Mouse (Mus musculus): ENCODE data around the gene Mcur1. TPM values are rescaled to one million over a fixed set of nuclear protein-coding genes. Genes with fewer than 3 reads are reported as not detected.

Gene Mcur1
- polyA plus RNA-seq, 1 experiment = not detected

DNA sequence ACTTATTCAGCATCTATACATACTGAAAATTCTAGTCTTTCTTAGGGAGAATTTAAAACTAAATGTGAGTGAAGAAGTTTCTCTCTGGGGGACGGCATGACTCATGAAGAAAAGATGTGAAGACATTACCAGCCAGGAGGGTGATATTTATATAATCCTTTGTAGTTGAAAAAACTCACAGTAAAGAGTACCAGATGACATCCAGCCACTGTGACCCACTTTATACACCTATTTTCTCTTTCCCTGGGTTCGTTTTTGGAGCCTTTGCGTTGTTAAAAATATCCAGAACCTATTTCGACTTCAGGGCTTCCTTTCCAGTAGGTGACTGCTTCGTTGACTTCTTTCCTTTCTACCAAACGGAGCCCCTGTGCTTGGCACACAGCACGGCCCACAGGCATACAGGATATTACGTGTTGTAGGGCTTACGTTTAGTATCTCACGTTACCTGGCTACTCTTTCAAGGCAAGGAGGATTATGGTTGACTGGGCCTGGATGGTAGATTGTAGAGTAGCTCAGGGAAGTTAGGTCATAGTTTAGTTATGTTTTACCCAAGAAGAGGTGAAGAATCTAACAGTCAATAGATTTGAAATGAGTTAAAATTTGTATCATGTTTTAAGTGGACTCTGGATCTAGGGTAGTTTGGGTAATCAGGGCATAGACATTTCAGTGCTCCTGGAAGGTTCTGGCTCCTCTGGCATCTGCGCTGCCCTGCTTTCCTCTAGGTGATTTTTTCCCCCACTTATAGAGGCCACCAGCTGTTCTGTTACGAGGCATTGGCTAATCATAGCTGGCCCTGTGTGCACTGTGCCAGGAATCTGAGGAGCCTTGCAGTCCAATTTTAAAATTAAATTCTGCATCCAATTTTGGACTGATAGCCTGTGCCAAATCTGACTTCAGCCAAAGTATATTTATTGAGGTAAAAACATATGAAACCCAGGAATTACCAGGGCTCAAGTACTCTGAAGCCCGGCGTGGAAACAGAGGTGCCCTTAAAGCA, 28.2 kb upstream of the Mcur1 start:
- H3K4me1 ChIP-seq (ENCODE audit: control insufficient read depth, insufficient read depth, low read length) = 0 out of 2 replicates have a peak, but pooled peaks cover 3% of the 10 kb centered on the region
- TF ChIP-seq CTCF (IDR thresholded peaks at IDR 0.05; ENCODE audit: insufficient read depth, low read depth, low read length) (no peak), POLR2A (IDR thresholded peaks at IDR 0.05; ENCODE audit: insufficient read depth, low read depth, low read length) (no peak)
- H3K4me3 ChIP-seq (ENCODE audit: insufficient read depth, low read depth, low read length) = no peak overlapping the region
- WGBS = 73% methylated on average over 14 of the region's 14 CpGs
- no peak overlapping the region for H3K27ac ChIP-seq (ENCODE audit: insufficient read depth, low read depth, low read length)

GRCm38 (mm10) chr13:43586966-43587365, 27.0 kb upstream of the Mcur1 start:
- Histone ChIP-seq H3K27ac (ENCODE audit: insufficient read depth, low read depth, low read length) (no peak overlapping the region), H3K4me3 (ENCODE audit: insufficient read depth, low read depth, low read length) (no peak overlapping the region), H3K4me1 (ENCODE audit: control insufficient read depth, insufficient read depth, low read length) (0 out of 2 replicates have a peak, but pooled peaks cover 3% of the 10 kb centered on the region)
- no peak for TF ChIP-seq CTCF (IDR thresholded peaks at IDR 0.05; ENCODE audit: insufficient read depth, low read depth, low read length)
- TF ChIP-seq POLR2A (IDR thresholded peaks at IDR 0.05; ENCODE audit: insufficient read depth, low read depth, low read length) = no peak
- WGBS = 85% methylated on average over 3 of the region's 3 CpGs

DNA sequence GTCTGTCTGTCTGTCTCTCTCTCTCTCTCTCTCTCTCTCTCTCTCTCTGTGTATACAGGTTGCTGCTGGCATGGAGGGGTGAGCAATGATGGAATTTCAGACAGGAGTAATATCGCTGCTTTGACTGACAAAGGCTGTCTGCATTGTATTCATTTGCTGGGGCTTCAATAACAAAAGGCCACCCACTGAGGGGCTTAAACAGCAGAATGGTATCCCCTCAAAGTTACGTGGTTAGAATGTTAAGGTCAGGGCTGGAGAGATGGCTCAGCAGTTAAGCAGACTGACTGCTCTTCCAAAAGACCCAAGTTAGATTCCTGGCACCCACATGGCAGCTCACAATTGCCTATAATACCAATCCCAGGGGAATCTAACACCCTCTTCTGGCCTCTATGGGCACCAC, 25.3 kb upstream of the Mcur1 start:
- Histone ChIP-seq H3K27ac (ENCODE audit: insufficient read depth, low read depth, low read length) (no peak overlapping the region), H3K4me3 (ENCODE audit: insufficient read depth, low read depth, low read length) (no peak overlapping the region), H3K4me1 (ENCODE audit: control insufficient read depth, insufficient read depth, low read length) (0 out of 2 replicates have a peak, but pooled peaks cover 3% of the 10 kb centered on the region)
- TF ChIP-seq CTCF (IDR thresholded peaks at IDR 0.05; ENCODE audit: insufficient read depth, low read depth, low read length) = no peak
- TF ChIP-seq POLR2A (IDR thresholded peaks at IDR 0.05; ENCODE audit: insufficient read depth, low read depth, low read length) = no peak
- WGBS = 86% methylated on average over 2 of the region's 2 CpGs

DNA sequence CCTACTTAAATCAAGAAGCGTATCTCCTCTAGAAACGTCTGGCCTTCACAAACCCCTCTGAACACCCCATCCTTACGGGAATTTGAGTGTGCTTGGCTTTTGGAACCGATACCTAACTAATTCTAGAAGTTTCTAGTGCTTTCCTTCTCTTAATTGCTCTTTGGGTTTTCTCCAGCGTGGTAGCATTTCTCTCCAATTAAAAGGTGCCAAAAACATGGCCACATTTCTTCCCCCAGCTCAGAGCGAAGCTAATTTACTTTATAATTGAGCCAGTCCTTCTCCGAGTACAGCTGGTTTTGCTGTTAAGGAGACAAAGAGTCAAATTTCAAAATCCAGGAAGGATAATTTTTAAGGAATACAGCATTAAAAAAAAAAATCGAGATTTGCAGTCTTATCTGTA, 23.5 kb upstream of the Mcur1 start:
- no peak for TF ChIP-seq CTCF (IDR thresholded peaks at IDR 0.05; ENCODE audit: insufficient read depth, low read depth, low read length)
- no peak for TF ChIP-seq POLR2A (IDR thresholded peaks at IDR 0.05; ENCODE audit: insufficient read depth, low read depth, low read length)
- WGBS = 43% methylated on average over 8 of the region's 8 CpGs
- Histone ChIP-seq H3K4me3 (ENCODE audit: insufficient read depth, low read depth, low read length) (no peak overlapping the region), H3K4me1 (ENCODE audit: control insufficient read depth, insufficient read depth, low read length) (peaks cover 8% of the 10 kb centered on the region; the same call in 1 of the 2 replicates), H3K27ac (ENCODE audit: insufficient read depth, low read depth, low read length) (no peak overlapping the region)

- H3K4me1 ChIP-seq (ENCODE audit: control insufficient read depth, insufficient read depth, low read length) = peaks cover 8% of the 10 kb centered on the region; the same call in 1 of the 2 replicates
- 51% methylated on average over 16 of the region's 16 CpGs for WGBS
- TF ChIP-seq POLR2A (IDR thresholded peaks at IDR 0.05; ENCODE audit: insufficient read depth, low read depth, low read length) (no peak), CTCF (IDR thresholded peaks at IDR 0.05; ENCODE audit: insufficient read depth, low read depth, low read length) (no peak)
- H3K4me3 ChIP-seq (ENCODE audit: insufficient read depth, low read depth, low read length) = no peak overlapping the region
- no peak overlapping the region for H3K27ac ChIP-seq (ENCODE audit: insufficient read depth, low read depth, low read length)
Measured at GRCm38 (mm10) chr13:43582961-43583360, 23.0 kb upstream of the Mcur1 start.

DNA sequence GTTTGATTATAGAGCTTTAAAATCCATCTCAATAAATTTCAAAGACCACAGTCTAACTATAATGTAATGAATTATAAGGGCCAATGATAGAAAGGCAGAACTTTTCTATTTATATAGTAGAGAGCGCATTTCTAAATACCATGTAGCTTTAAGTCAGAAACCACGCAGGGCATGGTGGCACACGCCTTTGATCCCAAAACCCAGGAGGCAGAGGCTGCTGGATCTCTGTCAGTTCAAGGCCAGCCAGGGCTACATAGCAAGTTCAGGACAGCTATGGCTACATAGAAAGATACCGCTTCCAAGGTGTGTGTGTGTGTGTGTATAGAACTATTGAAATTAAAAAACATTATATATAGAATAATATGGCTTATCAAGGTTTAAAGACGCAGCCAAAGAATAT, 20.7 kb upstream of the Mcur1 start:
- Histone ChIP-seq H3K27ac (ENCODE audit: insufficient read depth, low read depth, low read length) (no peak overlapping the region), H3K4me3 (ENCODE audit: insufficient read depth, low read depth, low read length) (no peak overlapping the region), H3K4me1 (ENCODE audit: control insufficient read depth, insufficient read depth, low read length) (peaks cover 10% of the 10 kb centered on the region; the same call in 1 of the 2 replicates)
- WGBS = 96% methylated on average over 5 of the region's 5 CpGs
- TF ChIP-seq CTCF (IDR thresholded peaks at IDR 0.05; ENCODE audit: insufficient read depth, low read depth, low read length) (no peak), POLR2A (IDR thresholded peaks at IDR 0.05; ENCODE audit: insufficient read depth, low read depth, low read length) (no peak)

GRCm38 (mm10) chr13:43579740-43580139, 19.7 kb upstream of the Mcur1 start:
- WGBS = 24% methylated on average over 18 of the region's 18 CpGs
- no peak overlapping the region for H3K27ac ChIP-seq (ENCODE audit: insufficient read depth, low read depth, low read length)
- peaks cover 10% of the 10 kb centered on the region; the same call in 1 of the 2 replicates for H3K4me1 ChIP-seq (ENCODE audit: control insufficient read depth, insufficient read depth, low read length)
- H3K4me3 ChIP-seq (ENCODE audit: insufficient read depth, low read depth, low read length) = no peak overlapping the region
- TF ChIP-seq CTCF (IDR thresholded peaks at IDR 0.05; ENCODE audit: insufficient read depth, low read depth, low read length) = peak; percentile 67
- TF ChIP-seq POLR2A (IDR thresholded peaks at IDR 0.05; ENCODE audit: insufficient read depth, low read depth, low read length) = no peak

- WGBS = 41% methylated on average over 12 of the region's 12 CpGs
- H3K4me1 ChIP-seq (ENCODE audit: control insufficient read depth, insufficient read depth, low read length) = peaks cover 7% of the 10 kb centered on the region; the same call in 1 of the 2 replicates
- H3K4me3 ChIP-seq (ENCODE audit: insufficient read depth, low read depth, low read length) = no peak overlapping the region
- no peak overlapping the region for H3K27ac ChIP-seq (ENCODE audit: insufficient read depth, low read depth, low read length)
- TF ChIP-seq CTCF (IDR thresholded peaks at IDR 0.05; ENCODE audit: insufficient read depth, low read depth, low read length) (no peak), POLR2A (IDR thresholded peaks at IDR 0.05; ENCODE audit: insufficient read depth, low read depth, low read length) (no peak)
Measured at GRCm38 (mm10) chr13:43577766-43578165, 17.8 kb upstream of the Mcur1 start.

GRCm38 (mm10) chr13:43577254-43577653, 17.3 kb upstream of the Mcur1 start:
- H3K4me1 ChIP-seq (ENCODE audit: control insufficient read depth, insufficient read depth, low read length) = peaks cover 7% of the 10 kb centered on the region; the same call in 1 of the 2 replicates
- H3K27ac ChIP-seq (ENCODE audit: insufficient read depth, low read depth, low read length) = no peak overlapping the region
- 72% methylated on average over 5 of the region's 5 CpGs for WGBS
- no peak overlapping the region for H3K4me3 ChIP-seq (ENCODE audit: insufficient read depth, low read depth, low read length)
- TF ChIP-seq POLR2A (IDR thresholded peaks at IDR 0.05; ENCODE audit: insufficient read depth, low read depth, low read length) (no peak), CTCF (IDR thresholded peaks at IDR 0.05; ENCODE audit: insufficient read depth, low read depth, low read length) (no peak)

All from olfactory bulb, adult 2 months (tissue).